Mouse (Mus musculus) embryonic facial prominence, embryonic 14.5 days (tissue): Measurements from ENCODE around the gene Gnai2. TPM values are rescaled to one million over a fixed set of nuclear protein-coding genes. Genes with fewer than 3 reads are reported as not detected.
A peak's percentile ranks its signal among the peaks of the same experiment; 100 is the strongest.

Source experiments
- ATAC-seq: fragments of 200-750 bp; cut with Nextera tagmentation; 2 replicates; pipeline ENCODE4 v1.8.0; 2017; ENCODE audit warnings: low read depth, moderate number of reproducible peaks, moderate TSS enrichment
- DNase-seq: peaks from one replicate; pipeline ENCODE4 v3.0.0-alpha.2; 2015; ENCODE audit warnings: low spot score
- H3K27ac ChIP-seq: fragments of 300-500 bp; sonication (generic); replicated peaks from 2 replicates; pipeline ENCODE4 v1.5.1; 2014; ENCODE audit warnings: low read depth, mild to moderate bottlenecking, low read length, moderate library complexity
- H3K27me3 ChIP-seq: fragments of 300-500 bp; sonication (generic); replicated peaks from 2 replicates; pipeline ENCODE4 v1.6.1; 2014; ENCODE audit warnings: low read length; ENCODE audit not compliant: control insufficient read depth, insufficient read depth
- H3K36me3 ChIP-seq: fragments of 300-500 bp; sonication (generic); 2 replicates; pipeline ENCODE4 v1.6.1; 2014; ENCODE audit warnings: low read length, mixed read lengths; ENCODE audit not compliant: control insufficient read depth, insufficient read depth
- H3K4me1 ChIP-seq: fragments of 300-500 bp; sonication (generic); 2 replicates; pipeline ENCODE4 v1.6.1; 2014; ENCODE audit warnings: antibody characterized with exemption, low read length; ENCODE audit not compliant: control insufficient read depth, insufficient read depth
- H3K4me2 ChIP-seq: fragments of 300-500 bp; sonication (generic); 2 replicates; pipeline ENCODE4 v1.6.1; 2014; ENCODE audit warnings: low read depth, mild to moderate bottlenecking, low read length, moderate library complexity, mixed read lengths
- H3K4me3 ChIP-seq: fragments of 300-500 bp; sonication (generic); 2 replicates; pipeline ENCODE4 v1.5.1; 2014; ENCODE audit warnings: low read depth, mild to moderate bottlenecking, low read length
- H3K9ac ChIP-seq: fragments of 300-500 bp; sonication (generic); 2 replicates; pipeline ENCODE4 v1.6.1; 2014; ENCODE audit warnings: low read depth, mild to moderate bottlenecking, low read length, moderate library complexity, mixed read lengths
- H3K9me3 ChIP-seq: fragments of 300-500 bp; sonication (generic); 2 replicates; pipeline ENCODE4 v1.6.1; 2016; ENCODE audit warnings: low read length; ENCODE audit not compliant: control insufficient read depth
- WGBS: fragments of 180-500 bp; shearing (Covaris S2); extraction: QIAGEN DNeasy Blood & Tissue Kit; methylation state at CpG from one replicate; pipeline ENCODE4 v1.1.7; 2014; 5-methylcytosine and 5-hydroxymethylcytosine counted together
- polyA plus RNA-seq: library from polyadenylated mRNA; unstranded; fragments of >200 nt; fragmentation: Nextera tagmentation; extraction: Ambion mirVana; gene quantifications from 2 replicates; pipeline ENCODE4 v1.2.1, GENCODE M21; 2014

Gene Gnai2
- polyA plus RNA-seq, 1 experiment from 2014 or later = 380 TPM

- H3K9me3 ChIP-seq = no peaks in the 10 kb centered on the region
- 4% methylated on average over 33 of the region's 33 CpGs for WGBS
- no peaks in the 10 kb centered on the region for H3K27me3 ChIP-seq
- peaks cover 10% of the 10 kb centered on the region; the same call in 1 of the 2 replicates for H3K4me1 ChIP-seq
- DNase-seq (peak; percentile 73), ATAC-seq (no peak; the same call in 1 of the 2 replicates)
- peak overlapping the region; percentile 90 for H3K4me2 ChIP-seq
- no peak overlapping the region for H3K27ac ChIP-seq
- H3K36me3 ChIP-seq = peaks cover 39% of the 10 kb centered on the region
- H3K9ac ChIP-seq = peak overlapping the region; percentile 73
- peak overlapping the region; percentile 83 for H3K4me3 ChIP-seq
Measured at GRCm38 (mm10) chr9:107587833-107588639, 47.1 kb downstream of the Gnai2 start.

DNA sequence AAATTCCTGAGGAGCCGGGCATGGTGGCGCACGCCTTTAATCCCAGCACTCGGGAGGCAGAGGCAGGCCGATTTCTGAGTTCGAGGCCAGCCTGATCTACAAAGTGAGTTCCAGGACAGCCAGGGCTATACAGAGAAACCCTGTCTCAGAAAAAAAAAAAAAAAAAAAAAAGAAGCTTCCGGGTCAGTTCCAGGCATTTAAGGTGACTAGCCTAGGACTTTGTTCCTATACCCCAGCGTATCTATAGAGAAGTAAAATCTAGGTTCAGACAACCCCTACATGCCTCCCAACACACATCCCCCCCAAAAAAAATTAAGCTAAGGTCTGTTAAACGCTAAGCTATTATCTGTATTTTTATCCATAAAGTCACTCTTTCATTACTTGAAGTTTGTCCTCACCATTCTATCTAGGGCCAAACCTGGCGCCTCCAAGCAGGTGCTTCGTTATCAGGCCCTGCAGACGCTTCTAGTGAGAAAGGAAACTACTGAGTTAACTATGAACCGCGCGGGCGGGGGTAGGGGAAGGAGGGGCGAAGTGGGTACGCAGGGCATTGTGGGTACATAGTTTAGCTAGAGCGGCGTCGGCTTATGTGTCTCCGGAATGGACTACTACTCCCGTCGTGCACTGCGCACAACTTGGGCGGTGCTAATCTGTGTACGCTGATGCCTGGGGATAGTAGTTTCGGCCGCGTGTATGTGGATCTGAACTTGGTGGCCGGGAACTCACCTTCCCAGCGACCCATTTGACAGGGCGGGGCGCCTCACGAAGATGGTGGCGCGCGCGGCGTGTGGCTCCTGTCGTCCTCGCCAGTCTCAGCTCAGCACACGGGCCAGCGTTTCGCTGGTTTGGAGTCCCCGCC lies 48.0 kb downstream of the Gnai2 start, which contains the start of gene Ifrd2:
Ifrd2 (plus strand) TSS at position 669 of the 859 bp plus-strand sequence.
- no peaks in the 10 kb centered on the region for H3K9me3 ChIP-seq
- ATAC-seq = peak; percentile 99
- H3K4me2 ChIP-seq = peak within 1 kb of the TSS; percentile 90
- DNase-seq = peak; percentile 100
- peak within 1 kb of the TSS; percentile 73 for H3K9ac ChIP-seq
- no peak within 1 kb of the TSS for H3K27ac ChIP-seq
- H3K4me1 ChIP-seq = peaks cover 10% of the 10 kb centered on the region; the same call in 1 of the 2 replicates
- H3K4me3 ChIP-seq = peak within 1 kb of the TSS; percentile 83
- 15% methylated on average over 42 of the region's 46 CpGs for WGBS
- peaks cover 36% of the 10 kb centered on the region for H3K36me3 ChIP-seq
- no peaks in the 10 kb centered on the region for H3K27me3 ChIP-seq

- no peaks in the 10 kb centered on the region for H3K9me3 ChIP-seq
- H3K4me2 ChIP-seq = no peak overlapping the region
- DNase-seq (no peak), ATAC-seq (no peak)
- H3K9ac ChIP-seq = no peak overlapping the region
- no peaks in the 10 kb centered on the region for H3K27me3 ChIP-seq
- H3K27ac ChIP-seq = no peak overlapping the region
- H3K4me1 ChIP-seq = peaks cover 10% of the 10 kb centered on the region; the same call in 1 of the 2 replicates
- no peak overlapping the region for H3K4me3 ChIP-seq
- WGBS = 90% methylated on average over 5 of the region's 5 CpGs
- H3K36me3 ChIP-seq = peaks cover 29% of the 10 kb centered on the region
Measured at GRCm38 (mm10) chr9:107586504-107586903, 48.7 kb downstream of the Gnai2 start.

- no peak for ATAC-seq
- Histone ChIP-seq H3K9ac (no peak overlapping the region), H3K27me3 (no peaks in the 10 kb centered on the region), H3K4me2 (no peak overlapping the region), H3K4me3 (no peak overlapping the region), H3K27ac (no peak overlapping the region), H3K4me1 (peaks cover 5% of the 10 kb centered on the region; the same call in 1 of the 2 replicates), H3K36me3 (peaks cover 9% of the 10 kb centered on the region), H3K9me3 (no peaks in the 10 kb centered on the region)
- DNase-seq = no peak
- 94% methylated on average over 12 of the region's 14 CpGs for WGBS
Measured at GRCm38 (mm10) chr9:107583174-107583573, 52.0 kb downstream of the Gnai2 start.

DNA sequence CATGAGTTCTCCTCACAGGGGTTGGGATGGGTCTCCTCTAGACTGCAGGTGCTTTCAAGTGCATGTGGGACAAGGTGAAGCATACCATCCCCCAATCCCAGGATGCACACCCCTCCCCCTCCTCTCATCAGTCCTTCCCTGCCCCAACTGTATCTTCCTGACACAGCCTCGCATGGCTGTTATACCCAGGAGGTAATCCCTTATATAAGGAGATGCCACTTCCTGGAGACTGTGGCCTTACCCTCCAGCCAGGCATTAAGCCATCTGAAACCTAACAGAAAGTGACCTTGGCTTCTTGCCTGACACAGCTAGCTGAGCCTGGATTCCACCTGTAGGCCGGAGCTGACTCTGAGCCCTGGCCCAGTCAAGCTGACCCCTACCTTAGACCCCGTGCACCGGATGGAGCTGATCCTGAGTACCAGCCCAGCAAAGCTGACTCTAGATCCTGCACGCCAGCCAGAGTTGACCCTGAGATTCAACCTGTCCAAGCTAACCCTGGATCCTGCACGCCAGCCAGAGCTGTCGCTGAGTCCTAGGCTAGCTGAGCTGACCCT lies 52.6 kb downstream of the Gnai2 start:
- Histone ChIP-seq H3K4me3 (no peak overlapping the region), H3K4me1 (peaks cover 4% of the 10 kb centered on the region; the same call in 1 of the 2 replicates), H3K27me3 (no peaks in the 10 kb centered on the region), H3K4me2 (peak overlapping the region; percentile 68; the same call in 1 of the 2 replicates), H3K36me3 (peaks cover 9% of the 10 kb centered on the region), H3K9ac (no peak overlapping the region), H3K9me3 (no peaks in the 10 kb centered on the region), H3K27ac (no peak overlapping the region)
- 90% methylated on average over 7 of the region's 7 CpGs for WGBS
- no peak for ATAC-seq
- no peak for DNase-seq

- peaks cover 8% of the 10 kb centered on the region; the same call in 1 of the 2 replicates for H3K4me1 ChIP-seq
- 76% methylated on average over 4 of the region's 4 CpGs for WGBS
Measured at GRCm38 (mm10) chr9:107581584-107581983, 53.6 kb downstream of the Gnai2 start.

DNA sequence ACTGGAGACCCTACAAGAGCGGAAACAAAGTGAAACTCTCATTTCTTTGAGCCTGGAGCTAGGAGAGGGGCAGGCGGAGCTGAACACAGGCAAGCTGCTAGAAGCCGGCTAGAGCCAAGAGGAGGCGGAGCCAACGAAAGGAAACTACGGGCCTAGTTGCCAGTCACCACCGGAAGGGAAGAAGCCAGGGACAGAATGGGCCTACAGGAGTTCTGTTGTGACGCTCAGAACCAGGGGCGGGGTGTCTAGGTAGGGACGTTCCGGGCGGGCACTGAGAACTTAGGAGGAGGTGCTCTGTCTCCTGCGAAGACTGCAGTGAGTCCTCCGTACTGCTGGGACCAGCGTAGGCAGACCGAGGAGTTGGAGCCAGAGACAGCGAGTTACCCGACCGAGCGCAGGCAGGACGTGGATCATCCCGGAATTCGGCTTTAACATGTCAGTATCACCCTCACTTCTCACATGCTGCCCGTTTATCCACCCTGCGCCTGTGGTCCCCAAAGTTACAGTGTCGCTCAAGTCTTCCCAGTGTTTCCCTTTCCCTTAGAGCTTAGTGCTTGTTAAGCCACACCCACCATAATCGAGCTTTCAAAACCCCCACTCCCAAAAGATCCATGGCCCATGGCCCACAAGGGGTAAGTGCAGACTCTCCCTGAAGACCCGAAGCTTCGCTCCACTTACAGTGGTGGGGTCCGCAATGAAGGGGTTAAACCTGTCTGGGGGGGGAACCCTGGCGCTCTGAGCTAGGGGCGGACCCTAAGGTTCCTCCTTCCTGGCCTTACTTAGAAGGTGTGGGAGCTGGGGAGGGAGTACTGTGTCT lies 54.5 kb downstream of the Gnai2 start, which contains the start of gene Hyal3:
Hyal3 (plus strand) TSS at position 318 of the 817 bp plus-strand sequence.
- WGBS = 0% methylated on average over 25 of the region's 32 CpGs
- ATAC-seq (peak; percentile 77), DNase-seq (peak; percentile 96)
- peaks cover 11% of the 10 kb centered on the region for H3K4me1 ChIP-seq
- H3K9me3 ChIP-seq = no peaks in the 10 kb centered on the region
- peak within 1 kb of the TSS; percentile 92 for H3K27ac ChIP-seq
- peak within 1 kb of the TSS; percentile 68 for H3K4me2 ChIP-seq
- H3K9ac ChIP-seq = peak within 1 kb of the TSS; percentile 74
- H3K4me3 ChIP-seq = peak within 1 kb of the TSS; percentile 51
- H3K27me3 ChIP-seq = no peaks in the 10 kb centered on the region
- H3K36me3 ChIP-seq = peaks cover 9% of the 10 kb centered on the region

More at GRCm38 (mm10) chr9:107581584-107581983, 53.6 kb downstream of the Gnai2 start:
- H3K9me3 ChIP-seq = no peaks in the 10 kb centered on the region
- H3K4me2 ChIP-seq = peak overlapping the region; percentile 68
- peaks cover 9% of the 10 kb centered on the region for H3K36me3 ChIP-seq
- no peaks in the 10 kb centered on the region for H3K27me3 ChIP-seq
- H3K4me3 ChIP-seq = peak overlapping the region; percentile 51
- H3K27ac ChIP-seq = peak overlapping the region; percentile 92
- DNase-seq (no peak), ATAC-seq (no peak)
- H3K9ac ChIP-seq = peak overlapping the region; percentile 74
